Mouse (Mus musculus): ENCODE data around the gene Asrgl1. TPM values are rescaled to one million over a fixed set of nuclear protein-coding genes. Genes with fewer than 3 reads are reported as not detected.
"Not testable (repeated sequence)": the region's sequence is repeated elsewhere in the genome, so short reads cannot be mapped to it uniquely, and the experiment has no call there.

Gene Asrgl1
- 100 to 1,000 TPM; 134 to 142 TPM for total RNA-seq (2021)
- long read RNA-seq, experiment 1, full-length matches to known transcripts = 157 of 233 reads
- long read RNA-seq, experiment 1, partial matches to known transcripts = 51 of 233 reads
- long read RNA-seq, experiment 1, other reads (novel, unspliced or antisense) = 25 of 233 reads
- long read RNA-seq, experiment 2, full-length matches to known transcripts = 192 of 324 reads
- long read RNA-seq, experiment 2, partial matches to known transcripts = 94 of 324 reads
- long read RNA-seq, experiment 2, other reads (novel, unspliced or antisense) = 38 of 324 reads

DNA sequence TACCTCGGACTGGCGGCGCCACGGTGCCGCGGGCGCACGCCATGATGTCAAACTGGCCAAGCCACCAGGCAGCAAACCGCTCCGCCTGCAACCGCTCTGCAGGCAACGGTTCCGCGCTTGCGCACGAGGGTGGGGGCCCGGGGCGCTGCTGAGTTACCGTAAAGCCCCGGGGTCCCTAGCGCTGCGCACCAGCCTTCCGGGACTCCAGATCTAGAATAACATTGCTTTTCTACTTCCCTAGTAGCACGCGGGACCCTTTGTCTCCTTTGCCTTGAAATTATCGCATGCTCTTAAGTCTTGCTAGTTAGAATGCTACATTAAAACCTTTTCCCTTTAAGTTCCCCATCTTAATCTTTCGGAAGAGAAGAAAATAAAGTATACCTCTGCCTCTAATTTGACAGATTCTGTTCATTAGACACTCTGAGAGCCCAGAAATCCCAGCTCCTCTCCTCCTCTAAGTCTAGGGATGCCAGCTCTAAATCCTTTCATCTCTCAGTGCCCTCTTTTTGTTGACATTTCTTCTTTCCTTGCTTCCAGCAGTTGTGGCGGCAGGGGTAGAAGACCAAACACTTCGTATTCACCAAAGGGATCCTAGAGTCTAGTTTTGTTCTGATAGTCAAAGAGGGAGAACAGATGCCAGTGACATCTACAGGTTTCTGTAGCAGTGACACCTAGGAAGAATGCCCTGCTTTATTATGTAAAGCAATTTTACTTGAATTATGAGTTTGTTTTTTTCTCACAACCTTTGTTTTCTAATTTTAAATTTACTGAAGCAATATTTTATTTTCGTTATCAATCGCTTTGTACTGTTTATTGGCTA lies at the start of gene Asrgl1:
Gene Asrgl1 (minus strand): TSS at position 125 of the 820 bp plus-strand sequence.
- DNase-seq (ENCODE audit: low spot score in 2 of 2) = peak; percentile 89 to 94

DNA sequence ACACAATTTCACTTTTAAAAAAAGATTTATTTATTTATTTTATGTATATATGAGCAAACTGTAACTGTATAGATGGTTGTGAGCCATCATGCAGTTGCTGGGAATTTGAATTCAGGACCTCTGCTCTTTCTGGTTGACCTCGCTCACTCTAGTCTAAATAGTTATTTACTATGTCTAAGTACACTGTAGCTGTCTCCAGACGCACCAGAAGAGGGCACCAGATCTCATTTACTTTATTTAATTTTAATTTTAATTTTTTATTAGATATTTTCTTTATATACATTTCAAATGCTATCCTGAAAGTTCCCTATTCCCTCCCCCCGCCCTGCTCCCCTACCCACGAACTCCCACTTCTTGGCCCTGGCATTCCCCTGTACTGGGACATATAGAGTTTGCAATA lies 10.8 kb upstream of the Asrgl1 start:
- DNase-seq (ENCODE audit: low spot score in 2 of 2) = no peak

DNA sequence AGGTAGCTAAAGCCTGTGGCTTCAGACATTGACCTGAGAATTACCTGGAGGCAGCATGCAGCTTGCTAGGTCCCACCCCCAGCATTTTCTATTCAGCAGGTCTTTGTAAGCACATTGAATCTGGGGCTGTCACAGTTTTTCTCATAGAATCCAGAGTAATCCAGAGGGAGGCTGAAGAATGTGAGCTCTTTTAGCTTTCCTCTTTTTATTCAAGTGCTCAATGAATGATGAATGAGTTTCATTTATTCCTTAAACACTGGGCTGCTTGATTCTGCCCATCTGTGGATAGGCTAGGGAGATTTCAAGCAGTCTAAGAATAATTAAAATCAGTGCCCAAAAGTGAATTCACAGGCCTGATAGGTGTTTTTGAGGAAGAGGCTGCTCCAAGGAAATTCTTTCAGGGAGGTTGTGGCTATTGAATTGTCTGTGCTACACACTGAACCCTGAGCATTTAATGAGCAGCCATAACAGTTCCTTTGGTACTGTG lies 8.2 kb upstream of the Asrgl1 start:
- DNase-seq (ENCODE audit: low spot score in 2 of 2) = peak in 1 of 2 experiments; percentile 63

DNA sequence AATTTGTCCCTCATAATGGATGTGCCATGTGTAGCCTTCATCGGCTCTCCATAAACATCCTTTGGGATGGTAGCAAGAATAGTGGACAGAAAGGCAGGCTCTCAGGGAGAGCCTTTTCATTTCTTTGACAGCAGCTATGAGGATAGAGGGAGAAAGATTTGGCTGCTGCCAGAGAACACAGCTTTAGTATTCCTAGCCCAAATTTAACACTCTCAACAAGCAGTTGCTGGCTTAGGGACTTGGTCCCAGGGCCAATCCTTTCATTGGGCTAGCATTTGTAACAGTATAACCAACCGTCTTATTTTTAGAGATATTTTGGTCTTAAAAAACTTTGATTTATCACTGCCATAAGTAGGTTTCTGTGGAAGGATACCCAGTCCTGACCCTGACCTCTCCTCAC lies 7.8 kb upstream of the Asrgl1 start:
- peak in 1 of 2 experiments; percentile 58 for DNase-seq (ENCODE audit: low spot score in 2 of 2)

GRCm38 (mm10) chr19:9140361-9140760 lies 4.9 kb upstream of the Asrgl1 start:
- not testable (repeated sequence) for DNase-seq (ENCODE audit: low spot score in 2 of 2)

DNA sequence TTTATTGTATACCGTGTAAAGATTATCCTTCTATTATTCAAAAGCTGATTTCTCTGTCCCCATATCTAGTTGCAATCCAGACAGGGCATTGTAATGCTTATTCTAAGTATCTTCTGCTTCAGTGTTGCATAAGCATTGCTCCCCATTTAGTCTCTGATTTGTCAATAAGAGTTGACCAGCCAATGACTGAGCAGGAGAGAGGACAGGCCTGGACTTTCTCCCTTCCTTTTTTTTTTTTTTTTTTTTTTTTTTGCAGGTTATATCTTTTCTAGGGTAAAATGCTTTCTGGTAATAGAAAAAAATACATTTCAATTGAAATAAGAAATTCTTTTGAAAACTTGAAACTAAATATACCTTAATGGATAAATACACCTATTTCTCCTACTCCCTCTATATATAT lies 1.7 kb upstream of the Asrgl1 start:
- DNase-seq (ENCODE audit: low spot score in 2 of 2) = no peak

- DNase-seq (ENCODE audit: low spot score in 2 of 2) = no peak
Observed at GRCm38 (mm10) chr19:9134746-9135511, 507 bp downstream of the Asrgl1 start.

- DNase-seq (ENCODE audit: low spot score in 2 of 2) = no peak
Observed at GRCm38 (mm10) chr19:9129996-9130395, 5.4 kb downstream of the Asrgl1 start.

DNA sequence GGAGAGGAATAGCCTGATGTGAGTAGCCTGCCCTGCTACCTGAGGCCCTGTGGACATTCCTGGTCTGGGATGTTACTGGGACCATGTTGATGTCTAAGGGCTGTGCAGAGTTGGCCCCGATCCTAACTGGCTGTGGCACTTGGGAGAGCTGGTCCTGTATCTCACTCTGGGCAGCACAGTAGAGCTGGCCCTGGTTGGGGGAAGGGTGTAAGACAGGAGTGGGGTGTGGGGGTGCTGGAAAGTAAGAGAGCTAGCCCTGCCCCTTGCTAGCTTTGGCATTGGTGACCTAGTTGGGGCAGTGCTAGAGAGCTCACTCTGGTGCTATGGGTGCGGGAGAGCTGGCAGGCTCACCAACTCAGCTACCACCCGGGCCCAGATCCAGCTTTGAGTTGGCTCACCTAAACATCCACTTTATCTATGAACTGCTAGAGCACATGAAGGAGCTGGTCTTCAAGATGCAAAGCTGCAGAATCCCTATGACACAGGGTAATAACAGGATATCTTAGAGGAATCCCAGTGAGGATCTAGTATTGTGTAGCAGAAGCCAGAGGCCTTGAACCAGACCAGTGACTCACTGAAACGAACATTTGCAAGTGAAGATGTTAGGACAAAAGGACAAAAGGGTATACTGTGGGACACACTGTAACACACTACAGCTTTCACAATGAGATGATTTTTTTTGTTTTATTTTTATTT lies 6.8 kb downstream of the Asrgl1 start:
- DNase-seq (ENCODE audit: low spot score in 2 of 2) = no peak

DNA sequence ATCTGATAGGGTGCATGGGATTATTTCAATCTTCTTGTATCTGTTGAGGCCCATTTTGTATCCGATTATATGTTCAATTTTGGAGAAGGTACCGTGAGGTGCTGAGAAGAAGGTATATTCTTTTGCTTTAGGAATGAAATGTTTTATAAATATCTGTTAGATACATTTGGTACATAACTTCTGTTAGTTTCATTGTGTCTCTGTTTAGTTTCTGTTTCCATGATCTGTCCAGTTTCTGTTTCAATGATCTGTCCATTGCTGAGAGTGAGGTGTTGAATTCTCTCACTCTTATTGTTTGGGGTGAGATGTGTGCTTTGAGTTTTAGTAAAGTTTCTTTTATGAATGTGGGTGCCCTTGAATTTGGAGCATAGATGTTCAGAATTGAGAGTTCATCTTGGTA lies 11.4 kb downstream of the Asrgl1 start:
- not testable (repeated sequence) for DNase-seq (ENCODE audit: low spot score in 2 of 2)

DNA sequence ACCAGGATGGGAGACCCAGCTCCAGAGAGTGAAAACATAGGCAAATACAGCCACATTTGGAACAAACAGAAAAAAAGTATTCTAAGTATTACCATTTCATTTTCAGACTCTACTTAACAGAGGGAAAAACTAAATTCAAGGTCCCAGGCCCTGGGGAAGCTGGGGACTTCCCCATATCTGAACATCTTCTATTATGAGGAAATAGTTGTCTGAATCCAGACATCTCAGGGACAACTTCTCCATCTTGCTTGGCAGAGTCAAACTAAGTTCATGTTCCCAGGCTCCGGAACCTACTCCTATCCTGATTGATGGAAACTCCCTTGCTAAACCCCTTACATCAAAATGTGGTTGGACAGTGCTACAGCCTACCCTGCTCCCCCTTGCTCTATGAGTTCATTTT lies 13.0 kb downstream of the Asrgl1 start:
- DNase-seq (ENCODE audit: low spot score in 2 of 2) = no peak

- DNase-seq (ENCODE audit: low spot score in 2 of 2) = no peak
Observed at GRCm38 (mm10) chr19:9119655-9120425, 15.6 kb downstream of the Asrgl1 start.

GRCm38 (mm10) chr19:9117275-9117674 lies 18.2 kb downstream of the Asrgl1 start:
- DNase-seq (ENCODE audit: low spot score in 2 of 2) = no peak

- no peak for DNase-seq (ENCODE audit: low spot score in 2 of 2)
Observed at GRCm38 (mm10) chr19:9116268-9116667, 19.2 kb downstream of the Asrgl1 start.

DNA sequence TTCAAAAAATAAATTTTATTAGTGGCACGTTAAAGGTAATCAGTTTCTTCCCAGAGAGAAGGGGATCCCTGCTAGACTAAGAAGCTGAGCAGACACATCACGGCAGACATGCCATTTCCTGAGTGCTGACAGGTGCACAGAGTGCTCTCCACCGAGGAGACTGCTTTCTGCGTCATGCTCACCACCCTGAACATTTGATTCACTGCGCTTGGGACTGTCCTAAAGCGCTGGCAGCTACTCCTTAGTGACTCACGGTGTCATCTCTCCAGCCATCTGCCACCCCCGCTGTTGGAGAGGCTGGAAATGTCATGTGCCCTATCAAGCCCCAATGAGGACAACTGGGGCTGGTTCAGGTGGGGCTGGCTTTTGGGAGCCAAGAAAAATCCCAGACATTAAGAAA lies 23.4 kb downstream of the Asrgl1 start:
- DNase-seq (ENCODE audit: low spot score in 2 of 2) = no peak

- peak; percentile 31 to 72 for DNase-seq (ENCODE audit: low spot score in 2 of 2)
Observed at GRCm38 (mm10) chr19:9110182-9110869, 25.1 kb downstream of the Asrgl1 start.

GRCm38 (mm10) chr19:9108536-9108935 lies 26.9 kb downstream of the Asrgl1 start:
- DNase-seq (ENCODE audit: low spot score in 2 of 2) = no peak

GRCm38 (mm10) chr19:9107379-9107755 lies 28.1 kb downstream of the Asrgl1 start:
- DNase-seq (ENCODE audit: low spot score in 2 of 2) = no peak

DNA sequence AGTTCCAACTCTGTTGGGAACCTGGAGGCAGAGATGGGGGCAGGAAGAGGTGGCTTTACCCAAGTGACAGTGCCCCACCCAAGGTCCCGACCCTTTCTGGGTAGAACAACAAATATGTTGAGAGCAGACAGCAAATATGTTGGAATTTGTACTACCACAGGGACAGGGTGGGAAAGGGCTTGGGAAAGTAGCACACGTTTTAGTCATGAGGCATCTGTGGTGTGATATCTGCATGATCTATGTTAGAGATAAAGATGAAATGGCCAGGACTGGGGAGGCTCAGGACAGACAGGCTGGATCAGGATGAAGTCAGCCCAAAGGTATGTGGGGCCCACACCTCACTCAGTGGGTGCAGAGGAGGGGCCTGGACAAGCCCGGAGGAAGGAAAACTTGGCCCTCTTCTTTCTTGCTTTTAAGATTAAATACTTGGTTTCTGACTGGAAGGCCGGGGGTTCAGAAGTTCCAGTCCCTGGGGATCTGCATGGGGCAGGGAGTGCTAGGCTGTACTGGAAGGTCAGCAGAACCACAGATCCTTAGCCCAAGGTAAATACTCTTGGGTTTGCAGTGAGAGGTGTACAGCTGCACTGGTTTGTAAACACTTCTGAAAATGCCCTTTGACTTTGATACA lies 28.6 kb downstream of the Asrgl1 start:
- DNase-seq (ENCODE audit: low spot score in 2 of 2) = no peak

Data from layer of hippocampus, postnatal 14 days (tissue).